Mouse (Mus musculus): ENCODE results near the gene Sft2d1.
A peak's percentile ranks its signal among the peaks of the same experiment; 100 is the strongest.

Gene Sft2d1

GRCm38 (mm10) chr17:8310838-8311614 lies at the start of gene Sft2d1:
TSS of gene Sft2d1 (plus strand) at chr17:8311102.
- peak; percentile 97 for DNase-seq (ENCODE audit: low spot score)

GRCm38 (mm10) chr17:8264638-8265037 lies 46.3 kb upstream of the Sft2d1 start:
- DNase-seq (ENCODE audit: low spot score): peak; percentile 80

GRCm38 (mm10) chr17:8272054-8272749 lies 38.7 kb upstream of the Sft2d1 start:
- no peak for DNase-seq (ENCODE audit: low spot score)

- DNase-seq (ENCODE audit: low spot score): no peak
Observed at GRCm38 (mm10) chr17:8272951-8273350, 38.0 kb upstream of the Sft2d1 start.

GRCm38 (mm10) chr17:8276071-8276470 lies 34.8 kb upstream of the Sft2d1 start:
- DNase-seq (ENCODE audit: low spot score): no peak

GRCm38 (mm10) chr17:8276680-8277079 lies 34.2 kb upstream of the Sft2d1 start:
- no peak for DNase-seq (ENCODE audit: low spot score)

- no peak for DNase-seq (ENCODE audit: low spot score)
Observed at GRCm38 (mm10) chr17:8277266-8277665, 33.6 kb upstream of the Sft2d1 start.

- DNase-seq (ENCODE audit: low spot score): no peak
Observed at GRCm38 (mm10) chr17:8278356-8278755, 32.5 kb upstream of the Sft2d1 start.

- peak; percentile 85 for DNase-seq (ENCODE audit: low spot score)
Observed at GRCm38 (mm10) chr17:8282821-8283525, 27.9 kb upstream of the Sft2d1 start, which contains the start of gene Mpc1. TSS of gene Mpc1 (plus strand) at chr17:8282904.

- DNase-seq (ENCODE audit: low spot score): peak; percentile 98
Observed at GRCm38 (mm10) chr17:8283526-8284253, 27.2 kb upstream of the Sft2d1 start.

GRCm38 (mm10) chr17:8284254-8284661 lies 26.6 kb upstream of the Sft2d1 start:
- peak; percentile 39 for DNase-seq (ENCODE audit: low spot score)

- no peak for DNase-seq (ENCODE audit: low spot score)
Observed at GRCm38 (mm10) chr17:8285056-8285455, 25.8 kb upstream of the Sft2d1 start.

- DNase-seq (ENCODE audit: low spot score): peak; percentile 67
Observed at GRCm38 (mm10) chr17:8286987-8287386, 23.9 kb upstream of the Sft2d1 start.

GRCm38 (mm10) chr17:8289993-8290679 lies 20.8 kb upstream of the Sft2d1 start:
- DNase-seq (ENCODE audit: low spot score): no peak

GRCm38 (mm10) chr17:8290736-8291135 lies 20.2 kb upstream of the Sft2d1 start:
- DNase-seq (ENCODE audit: low spot score): no peak

GRCm38 (mm10) chr17:8295825-8296224 lies 15.1 kb upstream of the Sft2d1 start:
- no peak for DNase-seq (ENCODE audit: low spot score)

GRCm38 (mm10) chr17:8296313-8296844 lies 14.5 kb upstream of the Sft2d1 start:
- DNase-seq (ENCODE audit: low spot score): no peak

- DNase-seq (ENCODE audit: low spot score): no peak
Observed at GRCm38 (mm10) chr17:8297746-8298145, 13.2 kb upstream of the Sft2d1 start.

- DNase-seq (ENCODE audit: low spot score): no peak
Observed at GRCm38 (mm10) chr17:8298281-8298680, 12.6 kb upstream of the Sft2d1 start.

- no peak for DNase-seq (ENCODE audit: low spot score)
Observed at GRCm38 (mm10) chr17:8299524-8299923, 11.4 kb upstream of the Sft2d1 start.

GRCm38 (mm10) chr17:8301515-8301914 lies 9.4 kb upstream of the Sft2d1 start:
- DNase-seq (ENCODE audit: low spot score): no peak
